Mouse (Mus musculus): Measurements from ENCODE around the gene Gm10428.

The Gm10428 gene

DNA sequence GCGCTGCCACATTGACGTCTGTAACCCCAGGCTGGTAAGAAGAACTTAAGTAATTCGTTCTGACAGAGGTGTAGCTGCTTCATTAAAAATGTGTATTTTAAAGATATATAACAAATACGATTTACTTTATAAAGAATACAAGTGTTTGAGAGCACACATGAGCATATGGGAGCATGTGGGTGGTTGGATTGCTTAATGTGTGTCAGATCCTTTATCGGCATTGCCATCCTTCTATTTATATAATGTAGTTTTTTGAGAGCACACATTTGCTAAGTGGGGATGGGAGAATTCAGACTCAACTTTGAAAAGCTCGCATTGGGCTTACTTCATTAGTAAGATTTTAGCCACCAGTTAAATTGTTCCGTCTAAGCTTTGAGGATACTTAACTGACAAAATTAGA is 23.6 kb downstream of the Gm10428 start:
- in situ Hi-C loops (cut with MboI, MseI) = no loop called here

GRCm38 (mm10) chr11:62788935-62789616 is 36.2 kb downstream of the Gm10428 start, which contains the start of gene Zfp286:
Gene Zfp286, minus strand, starts transcription at chr11:62789462.
- in situ Hi-C loops (cut with MboI, MseI) = loop anchor here (5.0 to 10.0 kb wide), 2 partner anchors 33 to 906 kb away; partner anchors contain the start of gene Trim16

- in situ Hi-C loops (cut with MboI, MseI) = loop anchor here (5.0 to 10.0 kb wide), 2 partner anchors 33 to 905 kb away; partner anchors contain the start of gene Trim16
These were observed 36.7 kb downstream of the Gm10428 start for GRCm38 (mm10) chr11:62789617-62789936.
